Mouse (Mus musculus): ENCODE results near the gene Dtx3.

GRCm38 (mm10) chr10:127144536-127144935 is 51.0 kb downstream of the Dtx3 start:
- TF ChIP-seq POLR2A (IDR thresholded peaks at IDR 0.05; ENCODE audit: insufficient read depth, low read depth, low read length) (no peak), CTCF (IDR thresholded peaks at IDR 0.05) (no peak), EP300 (IDR thresholded peaks at IDR 0.05; ENCODE audit: insufficient read depth, low read depth, low read length) (no peak)
